Mouse (Mus musculus) heart, postnatal 10 days (tissue): ENCODE data around the gene Rheb. TPM values are rescaled to one million over a fixed set of nuclear protein-coding genes. Genes with fewer than 3 reads are reported as not detected.
"Not testable (repeated sequence)": the region's sequence is repeated elsewhere in the genome, so short reads cannot be mapped to it uniquely, and the experiment has no call there.

Source experiments
- DNase-seq, 2 experiments: peaks; one replicate each; pipeline ENCODE4 v3.0.0; 2021
- intact Hi-C: fragments of 180-260 bp; cut with DNase I; formaldehyde crosslinking; loops from one replicate; pipeline ENCODE4 v1.15.1; 2025
- total RNA-seq, 2 experiments: library from RNA; stranded (reverse); gene quantifications; 2 replicates each; pipeline ENCODE4 v1.2.3; 2021

Gene Rheb
- total RNA-seq, 2 experiments from 2014 or later, result 84.6 to 90.3 TPM

DNA sequence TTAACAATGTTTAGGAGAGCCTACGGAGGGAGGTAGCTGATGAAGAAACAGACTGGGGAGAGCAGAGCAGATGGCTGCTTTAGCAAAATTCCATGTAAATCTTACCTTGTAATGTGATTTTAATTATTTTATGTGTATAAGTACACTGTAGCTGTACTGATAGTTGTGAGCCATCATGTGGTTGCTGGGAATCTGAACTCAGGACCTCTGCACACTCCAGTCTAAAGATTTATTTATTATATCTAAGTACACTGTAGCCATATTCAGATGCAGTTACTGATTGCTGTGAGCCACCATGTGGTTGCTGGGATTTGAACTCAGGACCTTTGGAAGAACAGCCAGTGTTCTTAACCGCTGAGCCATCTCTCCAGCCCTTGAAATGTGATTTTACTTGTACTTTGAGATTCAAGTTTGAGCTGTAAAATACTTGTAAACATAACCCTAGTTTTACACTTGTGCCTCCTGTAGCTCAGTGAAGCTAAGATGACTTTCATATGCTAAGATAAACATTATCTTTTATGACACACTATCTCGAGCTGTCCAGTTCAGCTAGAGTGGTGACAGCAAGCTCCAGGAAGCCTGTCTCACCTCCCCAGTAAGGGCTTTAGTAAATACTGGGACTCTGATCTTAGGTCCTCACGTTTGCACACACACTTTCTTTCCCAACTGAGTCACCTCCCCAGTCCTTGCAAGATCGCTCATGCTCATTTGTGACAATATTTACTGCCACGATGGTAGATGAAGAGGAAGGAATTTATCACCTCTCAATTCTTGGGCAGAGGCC lies 40.4 kb downstream of the Rheb start:
- DNase-seq, result no peak
- intact Hi-C loops, result loop anchor here (5.0 kb wide), 1 partner anchor 210 kb away; no protein-coding TSS in a partner anchor

DNA sequence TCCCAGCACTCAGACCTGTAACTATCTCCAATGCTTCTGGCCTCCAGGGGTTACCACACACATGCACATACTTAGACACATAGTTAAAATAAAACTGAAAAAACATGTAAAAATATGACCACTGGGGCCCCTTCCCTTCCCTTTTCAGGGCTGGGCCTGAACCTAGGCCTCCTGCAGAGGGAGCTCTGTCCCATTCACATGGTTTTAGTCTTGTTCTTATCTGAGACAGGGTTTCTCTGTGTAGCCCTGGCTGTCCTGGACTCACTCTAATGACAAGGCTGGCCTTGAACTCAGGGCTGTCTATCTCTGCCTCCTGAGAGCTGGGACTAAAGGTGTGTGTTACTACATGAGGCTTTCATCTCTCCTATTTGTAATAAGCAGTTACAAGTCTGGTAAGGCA lies 42.0 kb downstream of the Rheb start:
- DNase-seq, result no peak
- intact Hi-C loops, result loop anchor here (5.0 kb wide), 1 partner anchor 212 kb away; no protein-coding TSS in a partner anchor

DNA sequence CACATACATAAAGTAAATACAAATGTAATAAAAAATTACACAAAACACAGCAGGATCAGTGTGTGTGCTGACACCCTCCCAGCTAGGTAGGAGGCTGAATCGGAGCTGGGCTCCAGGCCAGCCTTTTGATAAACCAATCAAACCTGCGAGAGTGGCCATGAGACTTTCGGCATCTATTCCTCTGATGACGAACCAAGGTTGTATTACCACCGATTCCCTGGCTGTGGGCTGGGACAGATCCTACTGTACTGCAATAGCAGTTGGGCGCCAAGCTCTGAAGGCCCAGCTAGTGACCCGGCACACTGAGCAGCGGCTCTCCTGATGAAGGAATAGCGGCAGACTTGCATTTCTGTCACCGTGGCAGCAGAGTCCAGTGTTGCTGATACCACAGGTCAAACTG lies 43.8 kb downstream of the Rheb start:
- DNase-seq, result peak; percentile 14 to 29
- intact Hi-C loops, result no loop called here

DNA sequence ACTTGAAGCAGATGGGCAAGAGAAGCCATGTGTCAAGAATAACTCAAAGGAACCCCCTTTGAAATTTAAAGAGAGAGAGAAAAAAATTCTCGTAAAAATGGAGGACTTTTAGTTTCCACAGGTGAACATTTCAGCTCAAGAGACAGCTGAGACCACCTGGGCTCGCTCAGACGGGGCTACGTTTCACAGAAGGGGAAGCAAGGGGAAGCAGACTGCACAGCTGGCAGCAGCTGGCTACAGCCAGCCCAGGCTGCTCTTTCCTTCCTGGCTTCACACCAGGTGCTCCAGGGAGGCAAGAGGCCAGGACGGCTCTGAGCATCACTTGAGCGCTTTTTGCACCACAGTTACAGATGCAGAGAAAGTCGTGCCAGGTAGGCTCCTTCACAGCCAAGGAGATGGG lies 44.6 kb downstream of the Rheb start:
- intact Hi-C loops, result no loop called here
- peak; percentile 26 to 27 for DNase-seq

DNA sequence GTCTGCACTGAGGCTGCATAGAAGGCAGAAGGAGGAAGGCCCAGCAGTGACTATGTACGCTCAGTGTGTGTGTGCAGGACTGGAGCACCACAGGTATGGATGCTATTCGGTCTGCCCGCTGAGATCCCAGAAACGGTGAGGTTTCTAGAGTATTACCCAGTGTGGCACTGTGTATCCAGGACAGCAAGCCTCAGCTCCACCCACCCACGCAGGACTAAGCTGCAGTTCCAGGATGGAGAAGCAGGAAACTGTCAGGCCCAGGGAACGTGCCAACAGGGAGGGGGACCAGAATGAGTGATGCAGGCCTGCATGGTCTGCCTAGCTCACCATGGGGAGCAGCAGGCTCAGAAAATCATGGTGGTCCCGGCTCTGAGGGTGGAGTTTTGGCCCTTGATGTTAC lies 49.5 kb downstream of the Rheb start:
- DNase-seq, result no peak
- intact Hi-C loops, result no loop called here

DNA sequence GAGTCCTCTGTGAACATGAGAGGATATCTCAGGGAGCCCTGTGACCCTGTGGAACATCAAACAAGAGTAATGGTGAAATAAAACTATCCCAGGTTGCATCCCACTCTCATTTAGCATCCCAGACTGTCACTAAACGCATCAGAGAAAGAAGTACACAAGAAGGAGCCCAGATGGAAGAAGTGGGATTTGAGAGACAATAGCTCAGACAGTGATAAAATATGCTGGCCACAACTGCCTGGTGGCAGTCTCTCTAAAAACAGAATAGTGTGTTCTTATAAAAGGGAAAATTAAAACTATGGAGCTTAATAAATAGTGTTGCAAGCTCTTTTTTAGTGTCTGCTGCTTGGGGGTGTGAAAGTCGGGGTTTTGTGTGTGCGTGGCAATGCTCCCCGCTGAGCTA lies 59.5 kb downstream of the Rheb start:
- no peak for DNase-seq
- intact Hi-C loops, result no loop called here

DNA sequence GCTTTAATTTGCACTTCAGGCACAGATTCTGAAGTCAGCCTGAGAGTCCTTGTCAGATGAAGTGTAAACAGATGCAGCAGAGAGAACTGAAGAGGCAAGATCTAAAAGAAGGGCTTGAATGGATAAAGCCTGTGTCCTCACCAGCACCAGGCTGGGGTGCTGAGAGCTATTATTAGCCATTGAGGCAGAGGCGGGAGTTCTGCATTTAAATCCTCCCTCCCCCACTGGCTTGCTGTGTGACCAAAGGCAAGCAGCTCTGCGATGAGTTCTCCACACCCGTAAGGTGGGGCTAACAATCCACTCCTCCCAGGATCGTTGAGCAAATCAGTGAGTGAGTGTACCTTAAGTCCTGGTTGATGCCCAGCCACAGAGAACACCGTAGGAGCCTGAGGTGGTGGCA lies 61.4 kb downstream of the Rheb start:
- peak; percentile 51 to 55 for DNase-seq
- intact Hi-C loops, result no loop called here

DNA sequence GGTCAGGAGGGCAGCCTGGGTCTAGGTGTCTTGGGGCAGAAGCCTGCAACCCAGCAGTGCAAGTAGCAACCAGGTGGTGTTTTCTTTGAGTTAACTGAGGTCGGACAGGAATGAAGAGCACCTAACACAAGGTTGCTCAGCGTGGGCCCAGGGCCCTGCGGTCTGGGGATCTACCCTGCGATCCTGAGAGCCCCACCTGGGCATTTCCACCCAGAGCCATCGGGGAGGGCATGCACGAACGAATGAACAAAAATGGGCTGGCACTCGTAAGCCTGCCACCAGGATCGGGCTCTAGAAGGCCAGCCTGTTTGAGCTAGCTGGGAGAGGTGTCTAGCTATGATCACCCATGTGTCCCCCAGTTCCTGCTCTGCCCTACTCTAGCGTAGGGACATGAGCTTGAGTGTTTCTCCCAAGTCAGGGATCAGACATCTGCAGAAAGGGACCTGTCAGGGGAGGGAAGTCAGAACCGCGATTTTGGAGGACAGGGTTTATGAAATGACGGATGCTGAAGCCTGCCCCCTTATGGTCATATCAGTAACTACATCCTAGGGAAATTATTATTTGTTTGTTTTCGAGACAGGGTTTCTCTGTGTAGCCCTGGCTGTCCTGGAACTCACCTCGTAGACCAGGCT lies 62.4 kb downstream of the Rheb start:
- DNase-seq, result peak; percentile 46 to 69
- intact Hi-C loops, result loop anchor here (1.0 to 2.0 kb wide), 2 partner anchors 29 to 105 kb away; no protein-coding TSS in a partner anchor

DNA sequence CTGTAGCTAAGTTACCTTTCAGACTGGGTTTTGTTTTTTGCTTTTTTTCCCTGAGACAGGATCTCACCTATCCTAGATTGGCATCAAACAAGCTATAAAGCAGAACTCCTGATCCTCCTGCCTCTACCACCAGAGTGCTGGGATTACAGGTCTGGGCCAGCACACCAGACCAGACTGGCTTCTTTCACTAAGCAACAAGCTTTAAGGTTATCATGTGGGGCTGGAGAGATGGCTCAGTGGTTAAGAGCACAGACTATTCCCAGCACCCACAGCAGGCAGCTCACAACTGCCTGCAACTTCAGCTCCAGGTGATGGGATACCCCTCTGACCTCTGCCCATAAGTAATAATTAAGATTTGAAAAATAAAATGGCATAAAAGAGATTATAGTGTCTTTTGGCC lies 63.1 kb downstream of the Rheb start:
- intact Hi-C loops, result loop anchor here (2.0 kb wide), 1 partner anchor 29 kb away; no protein-coding TSS in a partner anchor
- no peak for DNase-seq

DNA sequence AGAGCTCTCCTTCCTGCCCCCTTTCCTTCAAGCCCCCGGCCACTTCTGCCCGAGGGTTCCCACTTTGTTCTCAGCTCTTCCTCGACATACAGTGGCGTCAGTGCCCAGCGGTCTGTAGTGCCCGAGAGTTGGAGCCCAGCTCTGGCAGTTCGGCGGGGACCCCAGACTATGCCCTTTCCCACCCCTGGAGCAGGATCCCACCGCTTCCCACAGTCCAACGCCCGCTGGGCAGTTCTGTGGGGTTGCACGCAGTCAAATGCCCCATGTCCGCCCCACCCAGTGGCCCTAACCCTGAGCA lies 63.6 kb downstream of the Rheb start:
- intact Hi-C loops, result loop anchor here (2.0 kb wide), 1 partner anchor 28 kb away; no protein-coding TSS in a partner anchor
- DNase-seq, result no peak

DNA sequence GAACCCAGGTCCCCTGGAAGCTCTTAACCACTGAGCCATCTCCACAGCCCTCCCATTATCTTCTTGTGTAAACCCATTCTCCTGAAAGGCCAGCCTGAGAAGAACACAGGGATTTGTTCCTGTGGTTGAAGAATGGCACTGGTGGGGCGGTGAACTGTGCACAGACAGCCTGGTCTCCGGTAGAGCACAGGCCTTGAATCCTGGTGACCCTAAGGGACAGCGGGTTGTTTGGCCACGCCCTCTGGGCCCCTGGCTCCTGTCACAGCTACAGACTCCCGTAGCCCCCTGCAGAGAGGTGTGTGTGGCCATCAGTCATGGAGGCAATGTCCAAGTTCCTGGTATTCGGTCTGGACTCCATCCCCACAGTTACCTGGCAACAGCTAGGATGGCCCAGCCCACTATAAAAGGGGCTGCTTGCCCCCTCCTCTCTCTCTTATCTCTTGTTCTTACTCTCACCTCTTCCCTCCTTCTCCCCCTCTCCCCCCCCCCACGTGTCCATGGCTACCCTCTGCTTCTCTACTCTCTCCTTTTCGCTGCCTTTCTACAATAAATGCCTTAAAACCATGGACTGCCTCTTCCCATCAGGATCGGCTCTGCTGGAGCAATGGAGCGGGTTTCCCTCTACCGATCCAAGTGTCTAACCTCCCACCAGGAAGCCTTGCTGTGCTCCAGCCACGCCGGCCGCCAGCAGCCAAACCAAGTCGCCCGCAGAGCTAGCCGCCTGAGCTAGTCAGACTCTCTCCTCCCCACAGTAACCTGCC lies 64.2 kb downstream of the Rheb start:
- intact Hi-C loops, result loop anchor here (2.0 kb wide), 1 partner anchor 27 kb away; no protein-coding TSS in a partner anchor
- DNase-seq, result no peak

DNA sequence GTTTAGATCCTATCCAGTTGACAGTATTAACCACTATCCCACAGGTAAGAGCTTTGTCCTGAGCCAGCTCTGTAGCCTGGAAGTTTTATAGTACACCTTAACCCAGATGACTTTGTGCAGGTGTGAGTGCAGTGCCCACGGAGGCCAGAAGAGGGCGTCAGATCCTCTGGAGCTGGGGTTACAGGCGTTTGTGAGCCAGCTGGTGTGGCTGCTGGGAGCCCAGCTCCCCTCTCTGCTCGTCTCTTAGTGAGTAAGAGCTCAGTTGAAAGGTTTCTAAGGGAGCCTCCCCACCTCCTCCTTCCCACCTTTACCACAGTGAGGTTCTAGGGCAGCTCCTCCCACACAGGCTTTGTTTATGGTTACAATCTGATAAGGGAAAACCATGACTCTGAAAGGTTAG lies 65.7 kb downstream of the Rheb start:
- intact Hi-C loops, result no loop called here
- DNase-seq, result no peak

DNA sequence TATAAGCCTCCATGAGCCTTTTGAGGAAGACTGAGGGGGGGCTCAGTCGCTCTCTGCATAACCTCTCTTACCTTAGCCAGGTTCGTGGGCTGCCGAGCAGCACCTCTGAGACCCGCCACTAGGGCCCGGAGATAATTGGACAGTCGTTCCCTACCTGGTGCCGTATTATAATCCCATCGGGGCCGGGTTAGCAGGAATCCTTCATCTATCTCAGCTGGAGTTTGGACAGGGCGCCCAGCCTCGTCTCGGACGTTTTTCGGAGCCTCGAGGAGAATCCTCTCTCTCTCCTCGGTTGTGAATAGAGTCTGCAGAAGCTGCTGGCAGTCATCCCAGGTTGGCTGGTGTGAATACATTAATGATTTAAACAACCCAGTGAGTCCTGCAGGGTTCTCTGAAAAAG lies 67.9 kb downstream of the Rheb start:
- DNase-seq, intact Hi-C loops: not testable (repeated sequence)

DNA sequence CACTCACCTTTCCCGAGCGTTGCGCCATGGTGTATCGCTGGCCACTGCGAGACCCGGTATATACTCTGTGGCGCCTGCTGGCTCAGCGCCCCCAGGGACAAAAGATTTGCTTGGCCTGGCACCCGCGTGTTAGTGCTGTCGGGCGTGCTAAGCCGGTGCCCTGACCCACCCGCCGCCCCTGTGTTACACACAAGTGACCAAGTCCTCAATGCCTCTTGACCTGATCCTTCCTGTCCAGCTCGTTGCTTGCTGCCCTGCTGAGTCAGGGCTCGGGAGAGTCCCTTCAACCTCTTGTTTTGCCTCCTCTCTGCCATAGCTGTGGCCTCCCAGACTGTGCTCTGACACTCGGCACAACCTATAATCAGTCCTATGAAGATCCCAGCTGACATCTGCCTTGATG lies 84.6 kb downstream of the Rheb start, which contains the start of gene Crygn:
Gene Crygn (minus strand): TSS at position 193 of the 400 bp plus-strand sequence.
- intact Hi-C loops, result no loop called here
- no peak for DNase-seq

DNA sequence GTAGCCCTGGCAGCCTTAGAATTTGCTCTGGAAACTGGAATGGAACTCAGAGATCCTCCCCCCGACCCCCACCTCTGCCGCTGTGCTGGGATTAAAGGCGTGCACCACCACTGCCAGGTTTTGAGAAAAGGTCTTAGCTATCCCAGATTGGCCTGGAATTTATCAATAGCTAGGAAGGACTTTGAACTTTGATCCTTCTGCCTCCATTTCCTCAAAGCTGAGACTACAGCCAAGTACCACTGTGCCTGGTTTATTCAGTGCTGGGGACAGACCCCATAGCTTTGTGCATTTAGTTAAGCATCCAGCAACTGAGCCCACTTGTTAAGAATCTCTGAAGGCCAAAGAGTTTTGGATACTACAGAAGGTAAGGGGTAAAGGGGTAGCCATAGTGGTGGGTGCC lies 85.5 kb downstream of the Rheb start:
- intact Hi-C loops, result no loop called here
- no peak for DNase-seq

Other genes with a start within 250 kb of the Rheb start
- gene Smarcd3, start 218.2 kb downstream of the Rheb start, total RNA-seq, result 10 to 100 TPM; 61.4 to 67.8 TPM
- 10 to 100 TPM; 29.3 to 31.6 TPM for gene Nub1, start 157.1 kb downstream of the Rheb start, total RNA-seq
- gene Wdr86, start 111.9 kb downstream of the Rheb start, total RNA-seq, result 1 to 10 TPM; 1.1 to 2.5 TPM
- gene Crygn, start 84.6 kb downstream of the Rheb start, total RNA-seq, result not detected